Mouse (Mus musculus) large intestine, adult 2 months (tissue): ENCODE data around the gene Fcgr2b. TPM values are rescaled to one million over a fixed set of nuclear protein-coding genes. Genes with fewer than 3 reads are reported as not detected.

Source experiments
- DNase-seq: peaks from one replicate; pipeline ENCODE4 v3.0.0-alpha.2; 2012; ENCODE audit warnings: low read depth, low spot score
- WGBS: fragments of 180-500 bp; shearing (Covaris S2); methylation state at CpG from one replicate; pipeline ENCODE4 v1.1.7; 2018; 5-methylcytosine and 5-hydroxymethylcytosine counted together
- polyA plus RNA-seq: library from polyadenylated mRNA; depleted of rRNA; stranded (reverse); fragments of >200 nt; gene quantifications from 2 replicates; pipeline ENCODE4 v1.2.3, GENCODE M21; 2012; rRNA removed

The Fcgr2b gene
- polyA plus RNA-seq = 7.7 and 16.6 TPM in 2 replicates

- no peak for DNase-seq
- WGBS = 91% methylated on average over 5 of the region's 5 CpGs
Measured at GRCm38 (mm10) chr1:170976447-170976846, at the start of gene Fcgr2b. Fcgr2b (minus strand) TSS chr1:170976547.

GRCm38 (mm10) chr1:171019311-171019950 is 43.1 kb upstream of the Fcgr2b start:
- DNase-seq = no peak
- 57% methylated on average over 7 of the region's 7 CpGs for WGBS

DNA sequence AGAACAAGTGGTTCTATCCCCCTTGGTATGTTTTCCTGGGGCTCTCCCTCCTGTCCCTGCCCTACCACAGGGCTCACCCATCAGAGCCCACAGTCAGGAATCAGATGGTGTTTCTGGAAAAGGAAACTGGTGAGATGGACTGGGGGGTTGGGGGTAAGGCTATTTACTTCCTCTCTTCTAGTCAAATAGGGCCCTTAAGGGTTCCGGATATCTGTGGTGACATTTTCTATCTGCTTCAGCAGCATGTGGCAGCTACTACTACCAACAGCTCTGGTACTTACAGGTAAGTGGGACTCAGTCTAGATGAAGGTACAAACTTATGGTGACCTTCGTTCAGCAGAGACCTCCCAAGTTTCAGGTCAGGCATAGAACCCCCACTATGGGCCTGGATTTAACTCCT is 42.4 kb upstream of the Fcgr2b start, which contains the start of gene Fcgr4:
Fcgr4 (plus strand) TSS at position 184 of the 400 bp plus-strand sequence.
- no peak for DNase-seq
- 74% methylated on average over 2 of the region's 2 CpGs for WGBS

- WGBS = 64% methylated on average over 6 of the region's 6 CpGs
Measured at GRCm38 (mm10) chr1:171017468-171018158, 41.3 kb upstream of the Fcgr2b start.

DNA sequence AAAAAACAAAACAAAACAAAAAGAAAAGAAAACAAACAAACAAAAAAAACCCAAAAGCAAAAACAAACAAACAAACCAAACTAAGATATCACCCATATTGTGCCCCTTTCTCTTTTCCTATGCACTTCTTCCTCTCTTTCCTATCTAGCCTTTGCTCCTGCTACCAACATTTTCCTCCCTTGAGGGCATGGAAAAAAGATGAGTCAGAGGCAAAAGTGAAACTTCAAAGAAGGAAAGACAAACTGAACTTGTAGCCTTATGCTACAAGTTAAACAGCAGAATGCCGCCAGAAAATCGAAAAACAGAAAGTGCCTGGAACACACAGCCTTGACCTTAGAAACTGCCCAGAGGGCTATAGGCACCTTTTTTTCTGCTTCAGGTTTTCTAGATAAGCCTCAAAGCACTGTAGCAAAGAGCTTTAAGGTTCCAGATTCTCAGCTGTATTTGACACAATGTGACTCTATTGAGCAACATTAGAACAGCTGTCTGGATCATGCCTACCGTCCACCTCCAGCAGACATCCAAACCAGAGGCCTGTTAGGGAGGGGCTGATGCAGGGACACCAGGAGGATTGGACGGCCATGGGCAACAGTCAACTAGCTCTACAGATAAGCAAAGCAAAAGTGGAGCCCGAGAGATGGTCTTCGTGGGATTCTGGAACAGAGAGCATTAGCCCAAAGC is 40.5 kb upstream of the Fcgr2b start:
- 57% methylated on average over 6 of the region's 6 CpGs for WGBS
- DNase-seq = no peak

More at GRCm38 (mm10) chr1:171017468-171018158, 41.3 kb upstream of the Fcgr2b start:
- no peak for DNase-seq

- 59% methylated on average over 4 of the region's 4 CpGs for WGBS
- no peak for DNase-seq
Measured at GRCm38 (mm10) chr1:171011733-171012132, 35.4 kb upstream of the Fcgr2b start.

DNA sequence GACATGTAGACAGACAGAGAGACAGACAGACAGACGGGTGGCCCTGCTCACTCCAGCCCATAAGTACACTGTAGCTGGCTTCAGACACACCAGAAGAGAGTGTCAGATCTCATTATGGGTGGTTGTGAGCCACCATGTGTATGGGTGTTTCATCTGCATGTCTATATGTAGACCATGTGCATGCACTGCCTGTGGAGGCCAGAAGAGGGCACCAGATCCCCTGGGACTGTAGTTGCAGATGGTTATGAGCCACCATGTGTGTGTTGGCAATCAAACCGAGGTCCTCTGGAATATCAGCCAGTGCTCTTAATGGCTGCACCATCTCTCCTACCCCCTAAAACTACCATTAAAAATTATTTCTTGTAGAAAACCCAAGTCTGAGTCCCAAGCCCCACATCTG is 30.6 kb upstream of the Fcgr2b start:
- no peak for DNase-seq
- 96% methylated on average over 2 of the region's 2 CpGs for WGBS

DNA sequence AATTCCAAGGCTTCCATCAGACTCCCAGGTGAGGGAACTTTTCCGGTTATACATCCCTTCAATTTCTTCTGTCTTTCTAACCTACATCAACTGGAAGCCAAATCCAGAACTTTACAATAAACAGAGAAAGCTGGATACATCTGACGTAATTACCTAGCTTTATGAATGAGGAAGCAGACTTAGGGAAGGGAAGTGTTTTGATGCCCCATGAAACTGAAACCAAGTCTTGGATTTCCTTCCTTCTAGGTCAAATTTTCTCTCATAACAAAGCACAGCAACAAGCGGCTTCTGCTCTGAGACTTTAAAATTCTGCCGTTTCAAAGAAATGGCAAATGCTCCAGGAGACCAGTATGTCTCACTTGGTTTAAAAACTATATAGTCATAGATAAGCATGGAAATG is 30.0 kb upstream of the Fcgr2b start:
- 60% methylated on average over 4 of the region's 4 CpGs for WGBS
- DNase-seq = no peak

GRCm38 (mm10) chr1:171005586-171005985 is 29.2 kb upstream of the Fcgr2b start:
- no peak for DNase-seq

- 58% methylated on average over 6 of the region's 6 CpGs for WGBS
- DNase-seq = no peak
Measured at GRCm38 (mm10) chr1:171005081-171005480, 28.7 kb upstream of the Fcgr2b start.

DNA sequence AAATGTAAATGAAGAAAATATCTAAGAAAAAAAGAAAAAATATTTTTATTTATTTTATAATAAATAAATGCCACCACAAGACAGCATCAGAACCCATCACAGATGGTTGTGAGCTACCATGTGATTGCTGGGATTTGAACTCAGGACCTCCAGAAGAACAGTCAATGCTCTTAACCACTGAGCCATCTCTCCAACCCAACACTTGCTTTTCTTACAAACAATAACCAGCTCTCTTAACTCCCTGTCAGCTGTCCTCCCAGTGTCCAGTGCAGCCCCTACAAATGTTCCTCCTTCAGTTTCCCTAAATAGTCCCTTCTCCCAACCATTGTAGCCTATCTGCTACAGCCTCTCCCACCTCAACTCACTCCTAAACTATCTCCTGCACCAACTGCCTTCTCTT is 23.5 kb upstream of the Fcgr2b start:
- no peak for DNase-seq

GRCm38 (mm10) chr1:170997756-170998655 is 21.7 kb upstream of the Fcgr2b start:
- 54% methylated on average over 21 of the region's 21 CpGs for whole genome bisulfite sequencing
- no peak for DNase-seq

DNA sequence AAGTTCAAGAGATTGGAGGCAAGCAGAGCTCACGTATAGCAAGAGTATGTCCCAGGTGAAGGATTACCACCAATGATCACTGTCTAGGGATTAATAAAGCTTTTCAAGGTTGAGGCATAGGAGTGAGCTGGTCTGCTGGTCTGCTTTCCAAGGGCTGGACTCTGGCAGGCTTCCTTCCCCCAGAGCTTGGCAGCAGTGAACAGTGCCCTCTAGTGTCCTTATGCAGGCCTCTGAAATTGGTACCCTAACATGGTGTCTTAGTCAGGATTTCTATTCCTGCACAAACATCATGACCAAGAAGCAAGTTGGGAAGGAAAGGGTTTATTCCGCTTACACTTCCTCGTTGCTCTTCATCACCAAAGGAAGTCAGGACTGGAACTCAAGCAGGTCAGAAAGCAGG is 20.4 kb upstream of the Fcgr2b start:
- WGBS = 30% methylated on average over 3 of the region's 3 CpGs
- DNase-seq = no peak

DNA sequence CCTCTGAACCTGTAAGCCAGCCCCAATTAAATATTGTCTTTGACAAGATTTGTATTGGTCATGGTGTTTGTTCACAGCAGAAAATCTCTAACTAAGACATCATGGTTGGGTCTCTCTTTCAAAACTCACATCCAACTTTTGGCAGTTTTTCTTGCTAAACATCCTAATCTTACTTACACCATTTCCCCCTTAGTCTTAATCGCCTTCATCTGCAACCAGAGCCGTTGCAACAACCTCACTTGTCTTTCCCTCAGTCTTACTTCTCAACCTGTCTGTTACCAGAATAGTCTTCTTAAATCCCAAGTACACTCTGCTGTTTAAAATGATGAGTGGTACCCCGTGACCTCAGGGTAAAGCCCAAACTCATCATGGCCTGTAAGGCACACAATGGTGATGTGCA is 19.7 kb upstream of the Fcgr2b start:
- 79% methylated on average over 3 of the region's 3 CpGs for WGBS
- DNase-seq = no peak

DNA sequence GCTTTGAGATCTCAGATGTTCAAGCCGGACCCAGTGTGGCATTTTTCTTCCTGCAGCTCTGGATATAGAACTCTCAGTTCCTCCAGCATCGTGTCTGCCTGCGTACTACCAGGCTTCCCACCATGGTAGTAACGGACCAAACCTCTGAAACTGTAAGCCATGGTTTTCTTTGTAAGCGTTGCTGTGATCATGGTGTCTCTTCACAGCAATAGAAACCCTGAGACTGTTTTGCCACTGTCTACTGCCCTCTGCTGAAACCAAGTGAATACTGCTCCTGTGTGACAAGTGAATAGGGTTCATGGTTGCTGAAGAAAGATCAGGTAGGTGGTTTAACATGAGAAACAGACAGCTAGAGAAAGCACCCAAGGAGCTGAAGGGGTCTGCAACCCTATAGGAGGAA is 16.2 kb upstream of the Fcgr2b start:
- no peak for DNase-seq

DNA sequence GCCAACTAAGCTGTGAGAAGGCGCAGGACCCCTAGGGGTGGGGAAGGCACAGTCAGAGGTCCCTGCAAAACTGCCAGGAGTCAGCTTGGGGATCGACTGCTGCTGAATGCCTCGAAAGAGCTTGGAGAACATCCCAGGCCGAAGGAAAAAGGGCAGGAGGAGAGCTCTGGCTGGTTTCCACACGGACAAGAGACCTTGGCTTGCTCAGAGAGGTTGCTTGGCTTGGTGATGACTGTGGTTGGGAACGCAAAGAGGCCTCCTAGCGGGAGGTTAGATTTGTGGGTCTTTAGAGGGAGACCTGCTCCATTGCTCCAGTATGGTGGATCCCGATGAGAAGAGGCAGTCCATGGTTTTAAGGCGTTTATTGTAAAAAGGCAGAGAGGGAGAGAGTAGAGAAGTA is 13.3 kb upstream of the Fcgr2b start:
- DNase-seq = no peak
- 73% methylated on average over 9 of the region's 9 CpGs for WGBS

More for the DNA sequence above, 16.2 kb upstream of the Fcgr2b start:
- 59% methylated on average over 5 of the region's 5 CpGs for WGBS

DNA sequence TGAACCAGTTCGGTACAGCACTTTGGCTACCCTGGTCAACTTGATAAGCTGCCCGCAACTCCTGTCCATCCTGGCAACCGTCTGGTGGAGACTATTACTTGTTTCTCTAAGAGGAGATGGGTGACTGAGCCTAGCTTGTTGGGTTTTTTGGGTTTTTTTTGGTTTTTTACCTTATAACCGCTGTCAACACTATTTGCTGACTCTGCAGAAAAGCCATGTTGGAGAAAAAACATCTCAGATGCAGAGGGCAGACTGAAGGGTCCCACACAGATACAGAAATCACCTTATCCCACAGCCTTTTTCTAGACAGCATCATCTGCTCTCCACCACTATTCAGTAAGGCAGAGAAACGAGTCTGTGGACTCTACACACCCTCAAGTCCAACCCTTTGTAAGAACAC is 9.5 kb upstream of the Fcgr2b start:
- no peak for DNase-seq
- 85% methylated on average over 5 of the region's 5 CpGs for WGBS

GRCm38 (mm10) chr1:170985092-170985491 is 8.7 kb upstream of the Fcgr2b start:
- DNase-seq = no peak
- 87% methylated on average over 3 of the region's 3 CpGs for WGBS

GRCm38 (mm10) chr1:170983066-170983465 is 6.7 kb upstream of the Fcgr2b start:
- 83% methylated on average over 4 of the region's 4 CpGs for WGBS
- no peak for DNase-seq

DNA sequence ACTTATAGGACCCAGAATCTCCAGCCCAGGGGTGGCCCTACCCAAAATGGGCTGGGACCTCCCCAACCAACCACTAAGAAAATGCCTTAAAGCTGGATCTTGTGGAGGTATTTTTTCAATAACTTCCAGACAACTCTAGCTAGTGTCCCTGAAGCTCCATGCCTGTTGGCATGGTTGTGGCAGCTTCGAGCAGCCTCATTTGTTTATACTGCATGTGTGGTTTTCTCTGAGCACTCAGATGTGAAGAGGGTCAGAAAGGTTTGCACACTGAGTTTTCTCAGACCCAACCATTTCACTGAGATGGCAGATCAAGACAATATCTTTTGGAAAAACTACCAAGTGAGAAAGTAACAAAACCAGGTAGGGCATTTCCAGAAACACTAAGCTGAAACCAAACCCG is 6.0 kb upstream of the Fcgr2b start:
- DNase-seq = no peak
- 64% methylated on average over 2 of the region's 2 CpGs for WGBS
